Mouse (Mus musculus): ENCODE measurements at regions not wholly inside any gene's neighbourhood (a gene's known extent, or its start where the extent isn't known, plus 50 kb on each side); places are given as distances from the start of the nearest gene placed in this dataset.

DNA sequence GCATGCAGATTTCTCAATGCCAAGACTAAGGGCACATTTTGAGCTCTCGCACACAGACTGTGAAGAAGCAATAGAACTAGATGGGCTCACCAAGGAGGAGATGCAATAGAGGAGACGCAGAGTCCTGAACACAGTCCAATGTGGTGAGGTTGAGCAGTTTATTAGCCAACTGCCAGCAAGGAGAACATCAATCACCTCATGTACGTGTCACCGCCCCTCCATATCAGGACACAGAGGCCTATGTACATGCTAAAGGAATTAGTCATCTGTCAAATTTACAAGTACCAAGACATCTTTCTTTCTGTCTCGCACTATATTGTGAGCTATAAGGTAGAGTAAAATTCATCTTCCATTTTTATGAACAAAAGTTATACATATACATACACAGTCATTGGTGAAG lies 1228.9 kb downstream of the Gsdmc2 start:
- TF ChIP-seq POLR2A (IDR thresholded peaks at IDR 0.05; ENCODE audit: insufficient read depth, low read depth, low read length) = no peak
- no peak for TF ChIP-seq CTCF (IDR thresholded peaks at IDR 0.05)
- no peak for TF ChIP-seq EP300 (IDR thresholded peaks at IDR 0.05; ENCODE audit: insufficient read depth, low read depth, low read length)

All from heart, adult 2 months (tissue).